Mouse (Mus musculus) MEL (cell line): Measurements from ENCODE around the gene Ppm1m.

Experiments used
- CTCF ChIP-seq, 3 experiments: IDR thresholded peaks in 2 of 3; conservative IDR thresholded peaks in 1 of 3; 2 replicates each; pipeline ENCODE4 v1.5.1; 2011 to 2012; ENCODE audit warnings: low read length in 3 of 3, low read depth in 2 of 3, mild to moderate bottlenecking in 2 of 3, improper control_type of control experiment in 1 of 3, inconsistent platforms in 1 of 3, mixed read lengths in 1 of 3, moderate library complexity in 1 of 3; ENCODE audit not compliant: control insufficient read depth in 1 of 3, insufficient read depth in 1 of 3, poor library complexity in 1 of 3, severe bottlenecking in 1 of 3
- KAT2A ChIP-seq: conservative IDR thresholded peaks from 2 replicates; pipeline ENCODE4 v1.6.1; 2012; ENCODE audit warnings: low read depth, low read length, improper control_type of control experiment, inconsistent platforms
- NELFE ChIP-seq: IDR thresholded peaks from 2 replicates; pipeline ENCODE4 v1.6.1; 2011; ENCODE audit warnings: low read depth, low read length, improper control_type of control experiment
- POLR2A ChIP-seq, 2 experiments: IDR thresholded peaks; 2 replicates each; pipeline ENCODE4 v1.6.1; 2011 to 2012; ENCODE audit warnings: low read length in 2 of 2, mild to moderate bottlenecking in 2 of 2, control low read depth in 1 of 2, improper control_type of control experiment in 1 of 2, low read depth in 1 of 2, moderate library complexity in 1 of 2; ENCODE audit not compliant: control insufficient read depth in 1 of 2, insufficient read depth in 1 of 2, poor library complexity in 1 of 2

GRCm38 (mm10) chr9:106237878-106238277, 38.3 kb upstream of the Ppm1m start:
- TF ChIP-seq KAT2A (no peak), NELFE (no peak), CTCF (IDR thresholded peaks at IDR 0.05 in 2 of 3, conservative IDR thresholded peaks at IDR 0.05 in 1 of 3; ENCODE audit: control insufficient read depth in 1 of 3, insufficient read depth in 1 of 3, low read depth in 2 of 3, low read length in 3 of 3, poor library complexity in 1 of 3, severe bottlenecking in 1 of 3) (no peak), POLR2A (IDR thresholded peaks at IDR 0.05; ENCODE audit: control insufficient read depth in 1 of 2, insufficient read depth in 1 of 2, low read depth in 1 of 2, low read length in 2 of 2, poor library complexity in 1 of 2) (no peak)
